Mouse (Mus musculus): Measurements from ENCODE around the gene Agpat4.

DNA sequence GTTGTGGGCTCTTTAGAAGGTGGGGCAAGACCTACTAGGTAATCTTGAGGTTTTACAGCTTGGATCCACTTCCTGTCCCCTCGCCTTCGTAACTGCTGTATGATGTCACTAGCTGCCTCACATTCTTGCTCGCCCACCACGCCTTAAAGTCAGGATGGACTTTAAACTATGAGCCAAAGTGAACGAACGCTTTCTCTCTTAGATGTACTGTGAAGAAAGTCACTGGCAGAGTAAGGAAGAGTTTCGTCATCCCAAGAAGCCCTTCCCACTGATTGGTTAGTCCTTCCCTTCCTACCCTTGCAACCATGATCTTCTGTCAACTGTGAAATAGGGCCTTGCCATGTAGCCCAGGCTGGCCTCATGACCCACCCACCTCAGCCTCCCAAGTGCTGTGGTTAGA lies 112.6 kb downstream of the Agpat4 start:
- TF ChIP-seq MAFK (IDR thresholded peaks at IDR 0.05; ENCODE audit: insufficient read depth, low read depth, low read length) (no peak), HCFC1 (IDR thresholded peaks at IDR 0.05; ENCODE audit: borderline replicate concordance, insufficient read depth, low read length) (no peak), ZNF384 (IDR thresholded peaks at IDR 0.05; ENCODE audit: low read depth, low read length) (no peak), ZC3H11A (IDR thresholded peaks at IDR 0.05; ENCODE audit: borderline replicate concordance, low read depth, low read length) (no peak), CHD2 (IDR thresholded peaks at IDR 0.05; ENCODE audit: low read depth, low read length) (no peak)

Measured in ES-E14 (cell line).